Mouse (Mus musculus): ENCODE measurements around the gene Jade2.

Jade2 gene

DNA sequence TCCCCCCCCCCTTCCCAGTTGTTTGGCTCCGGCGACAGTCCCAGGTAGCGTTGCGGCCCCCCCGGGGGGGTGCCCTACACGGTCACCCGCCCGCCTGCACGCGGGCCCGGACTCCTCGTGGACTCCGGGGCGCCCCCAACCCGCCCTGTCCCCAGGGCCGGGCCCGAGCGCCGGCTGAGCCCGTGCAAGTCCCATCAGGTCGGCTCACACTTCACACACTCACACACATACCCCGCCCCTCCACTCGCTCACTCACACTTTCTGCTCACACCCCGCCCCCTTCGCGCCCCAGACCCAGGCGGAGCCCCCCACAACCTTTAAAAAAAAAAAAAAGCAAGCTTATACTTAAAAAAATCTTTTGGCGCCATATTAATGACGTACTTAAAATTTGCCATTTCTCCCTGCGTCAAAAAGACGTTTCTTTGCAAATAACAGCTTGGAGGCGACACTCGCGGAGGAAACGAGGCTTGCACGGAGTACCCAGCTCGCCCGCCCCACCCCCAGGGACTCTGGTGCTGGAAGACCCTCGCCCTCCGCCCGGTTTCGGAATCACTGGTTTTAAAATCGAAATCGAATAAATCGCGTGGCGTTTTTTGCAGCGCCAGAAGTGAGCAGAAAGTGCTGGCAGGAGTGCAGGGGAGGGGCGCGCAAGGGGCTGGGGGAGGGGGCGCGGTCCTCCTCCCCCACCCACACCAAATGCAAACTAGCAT is 520 bp upstream of the Jade2 start:
- in situ Hi-C loops (cut with MboI; ENCODE audit: low sequenced_read_pairs): no loop called here

DNA sequence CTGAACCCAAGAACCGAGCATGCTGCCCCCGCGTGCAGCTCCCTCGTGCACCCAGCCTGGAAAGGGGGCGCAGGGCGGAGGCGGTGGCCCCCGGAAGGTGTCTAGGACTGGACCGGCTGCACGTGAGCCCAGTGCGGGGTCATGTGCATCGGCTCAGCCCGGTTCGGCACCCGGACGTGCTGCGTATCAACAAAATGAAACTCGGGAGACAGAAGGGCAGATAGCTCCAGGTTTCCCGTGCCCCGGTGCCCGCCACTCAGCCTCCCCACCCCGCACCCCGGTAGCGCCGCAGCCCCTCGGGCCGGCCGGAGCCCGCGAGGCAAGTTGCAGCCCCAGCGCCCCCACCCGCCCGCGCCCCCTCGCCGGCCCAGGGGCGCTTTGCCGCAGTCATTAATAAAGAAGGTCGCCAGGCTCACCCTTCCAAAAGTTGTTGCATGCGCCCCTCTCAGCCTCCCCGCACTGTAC is 805 bp downstream of the Jade2 start:
- in situ Hi-C loops (cut with MboI; ENCODE audit: low sequenced_read_pairs): no loop called here

- in situ Hi-C loops (cut with MboI; ENCODE audit: low sequenced_read_pairs): no loop called here
These were observed 1.4 kb downstream of the Jade2 start for GRCm38 (mm10) chr11:51855818-51856615.

GRCm38 (mm10) chr11:51854981-51855817 is 2.3 kb downstream of the Jade2 start:
- in situ Hi-C loops (cut with MboI; ENCODE audit: low sequenced_read_pairs): no loop called here

DNA sequence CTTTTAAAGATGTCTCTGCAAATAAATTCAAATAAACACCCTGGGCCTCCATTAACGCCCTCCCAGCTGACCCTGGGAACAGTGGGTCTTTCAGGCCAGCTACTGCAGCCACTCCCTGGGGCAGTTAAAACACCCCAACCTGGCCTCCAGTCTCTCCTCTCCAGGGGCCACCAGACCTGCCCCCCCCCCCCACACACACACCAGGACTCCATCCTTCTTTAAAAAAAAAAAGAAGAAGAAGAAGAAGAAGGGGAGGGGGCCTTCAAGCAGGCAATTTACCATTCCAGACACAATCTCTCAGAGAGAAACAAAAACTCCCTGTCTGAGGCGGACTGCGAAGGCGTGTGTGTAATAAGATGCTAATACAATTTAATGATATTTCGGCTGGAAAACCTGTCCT is 4.9 kb downstream of the Jade2 start:
- in situ Hi-C loops (cut with MboI; ENCODE audit: low sequenced_read_pairs): no loop called here

DNA sequence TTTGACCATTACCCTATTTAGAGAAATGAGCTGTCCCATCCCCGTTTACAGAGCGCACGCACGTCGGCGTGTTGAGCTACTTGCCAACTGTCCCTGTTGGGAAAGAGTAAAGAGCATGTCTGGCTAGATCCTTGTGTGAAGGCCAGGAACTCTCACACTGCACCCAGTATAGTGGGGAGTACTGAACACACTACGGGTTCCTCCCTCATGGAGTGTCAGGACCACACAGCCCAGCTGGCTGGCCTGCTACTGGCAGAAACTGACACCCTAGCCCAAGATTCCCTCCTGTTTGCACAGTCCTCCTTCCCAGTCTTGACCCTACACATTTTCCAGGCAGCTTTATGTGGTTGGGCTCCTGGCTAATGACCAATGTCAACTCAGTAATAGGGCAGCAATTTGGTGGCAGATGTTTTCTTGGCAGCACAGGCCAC is 5.3 kb downstream of the Jade2 start:
- in situ Hi-C loops (cut with MboI; ENCODE audit: low sequenced_read_pairs): no loop called here

DNA sequence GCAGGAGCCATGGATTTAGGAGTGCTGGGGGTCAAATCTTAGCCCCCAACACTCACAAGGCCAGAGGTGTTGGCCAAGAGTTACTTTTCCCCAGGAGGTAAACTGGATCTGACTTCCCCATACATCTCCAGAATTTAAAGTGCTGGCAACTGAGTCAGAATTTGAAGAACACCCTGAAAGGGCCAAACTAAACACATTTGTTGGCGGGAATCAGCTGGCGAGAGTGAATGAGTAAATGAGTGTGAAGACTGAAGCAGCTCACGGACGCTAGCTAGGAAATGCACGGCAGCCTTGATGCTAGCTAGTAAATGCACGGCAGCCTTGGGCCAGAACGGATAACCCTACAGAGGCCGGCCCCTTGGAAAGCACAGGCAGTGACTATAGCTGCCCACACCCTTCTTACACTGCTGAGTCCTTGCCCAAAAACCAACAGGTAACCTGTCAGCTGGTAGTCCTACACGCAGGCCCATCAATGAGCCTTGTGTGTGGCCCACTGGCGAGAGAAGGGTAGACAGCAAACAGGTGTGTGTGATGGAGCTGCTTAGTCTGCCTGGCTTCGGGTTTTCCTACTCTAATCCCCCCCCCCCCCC is 6.6 kb downstream of the Jade2 start:
- in situ Hi-C loops (cut with MboI; ENCODE audit: low sequenced_read_pairs): no loop called here

DNA sequence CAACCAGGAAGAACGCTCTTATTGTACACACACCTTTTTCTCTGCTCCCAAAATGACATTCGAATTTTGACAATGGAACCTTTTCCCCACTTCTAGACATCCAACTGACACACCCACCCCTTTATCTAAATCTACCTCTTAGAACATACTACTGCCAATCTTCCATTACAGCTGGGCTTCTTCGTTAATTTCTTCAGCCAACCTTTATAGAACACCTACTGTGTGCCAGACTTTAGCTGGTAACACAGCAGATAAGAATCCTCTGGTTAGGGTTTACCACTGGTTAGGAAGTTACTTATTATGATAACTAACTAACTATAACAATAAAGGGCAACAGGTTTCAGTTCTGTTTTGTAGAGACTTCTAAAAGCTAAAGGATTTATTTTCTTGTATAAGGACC is 9.1 kb downstream of the Jade2 start:
- in situ Hi-C loops (cut with MboI; ENCODE audit: low sequenced_read_pairs): no loop called here

- in situ Hi-C loops (cut with MboI; ENCODE audit: low sequenced_read_pairs): no loop called here
These were observed 9.6 kb downstream of the Jade2 start for GRCm38 (mm10) chr11:51847902-51848301.

- in situ Hi-C loops (cut with MboI; ENCODE audit: low sequenced_read_pairs): no loop called here
These were observed 11.2 kb downstream of the Jade2 start for GRCm38 (mm10) chr11:51845981-51846883.

- in situ Hi-C loops (cut with MboI; ENCODE audit: low sequenced_read_pairs): no loop called here
These were observed 12.8 kb downstream of the Jade2 start for GRCm38 (mm10) chr11:51844529-51845098.

GRCm38 (mm10) chr11:51843898-51844297 is 13.6 kb downstream of the Jade2 start:
- in situ Hi-C loops (cut with MboI; ENCODE audit: low sequenced_read_pairs): no loop called here

- in situ Hi-C loops (cut with MboI; ENCODE audit: low sequenced_read_pairs): no loop called here
These were observed 14.3 kb downstream of the Jade2 start for GRCm38 (mm10) chr11:51843168-51843567.

DNA sequence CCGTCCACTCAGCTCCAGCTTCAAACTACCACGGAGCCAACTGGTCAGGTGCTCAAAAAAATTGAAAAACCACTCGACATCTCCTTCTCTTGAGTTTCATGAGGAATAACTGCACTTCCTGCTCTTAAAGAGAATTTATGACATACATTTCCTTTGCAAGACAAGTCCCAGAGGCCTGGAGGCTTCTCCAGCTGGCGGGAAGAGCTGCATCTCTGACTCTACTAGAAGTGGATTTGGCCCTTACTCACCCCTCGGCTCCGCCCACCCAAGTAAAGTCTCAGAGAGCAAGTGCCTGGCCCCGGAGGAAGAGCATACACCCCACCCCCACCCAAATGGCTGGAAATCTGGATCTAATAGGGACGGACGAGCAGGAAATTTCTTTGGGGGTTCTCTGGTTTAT is 16.3 kb downstream of the Jade2 start:
- in situ Hi-C loops (cut with MboI; ENCODE audit: low sequenced_read_pairs): no loop called here

DNA sequence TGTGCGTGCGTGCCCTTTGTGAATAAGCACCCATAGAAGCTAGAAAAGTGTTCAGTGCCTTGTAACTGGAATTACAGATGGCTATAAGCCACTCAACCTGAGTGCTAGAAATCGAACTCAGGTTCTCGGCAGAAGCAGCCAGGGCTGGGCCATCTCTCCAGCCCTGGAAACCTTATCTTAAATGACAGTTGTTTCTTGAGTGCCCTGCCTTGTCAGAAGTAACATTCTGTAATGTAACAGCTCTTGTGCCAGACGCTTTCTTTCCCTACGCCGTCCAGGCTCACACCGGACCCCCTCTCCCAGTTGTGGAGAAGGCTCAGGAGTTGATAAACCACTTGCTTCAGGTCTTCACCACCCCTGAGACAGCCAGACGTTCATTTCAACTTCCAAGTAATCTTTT is 16.8 kb downstream of the Jade2 start:
- in situ Hi-C loops (cut with MboI; ENCODE audit: low sequenced_read_pairs): no loop called here

GRCm38 (mm10) chr11:51839973-51840372 is 17.5 kb downstream of the Jade2 start:
- in situ Hi-C loops (cut with MboI; ENCODE audit: low sequenced_read_pairs): no loop called here

DNA sequence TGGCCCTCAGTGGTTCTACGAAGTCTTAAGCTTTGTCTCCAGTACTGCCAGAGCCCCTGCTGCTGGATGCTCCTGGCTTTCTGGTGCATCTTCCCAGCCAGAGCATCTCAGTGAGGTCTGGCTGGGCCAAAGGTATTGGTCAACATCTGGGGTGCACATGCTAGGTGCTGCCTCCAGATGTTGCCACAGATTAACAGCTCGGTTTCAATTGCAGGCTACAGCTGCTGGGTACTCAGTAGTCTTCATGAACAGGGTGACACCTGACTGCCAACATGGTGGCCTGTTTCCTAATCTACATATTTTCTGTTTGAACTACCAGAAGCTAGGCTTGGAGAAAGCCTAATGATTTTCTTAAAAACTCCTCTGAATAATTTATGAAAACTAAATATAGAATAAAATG is 18.3 kb downstream of the Jade2 start:
- in situ Hi-C loops (cut with MboI; ENCODE audit: low sequenced_read_pairs): no loop called here

DNA sequence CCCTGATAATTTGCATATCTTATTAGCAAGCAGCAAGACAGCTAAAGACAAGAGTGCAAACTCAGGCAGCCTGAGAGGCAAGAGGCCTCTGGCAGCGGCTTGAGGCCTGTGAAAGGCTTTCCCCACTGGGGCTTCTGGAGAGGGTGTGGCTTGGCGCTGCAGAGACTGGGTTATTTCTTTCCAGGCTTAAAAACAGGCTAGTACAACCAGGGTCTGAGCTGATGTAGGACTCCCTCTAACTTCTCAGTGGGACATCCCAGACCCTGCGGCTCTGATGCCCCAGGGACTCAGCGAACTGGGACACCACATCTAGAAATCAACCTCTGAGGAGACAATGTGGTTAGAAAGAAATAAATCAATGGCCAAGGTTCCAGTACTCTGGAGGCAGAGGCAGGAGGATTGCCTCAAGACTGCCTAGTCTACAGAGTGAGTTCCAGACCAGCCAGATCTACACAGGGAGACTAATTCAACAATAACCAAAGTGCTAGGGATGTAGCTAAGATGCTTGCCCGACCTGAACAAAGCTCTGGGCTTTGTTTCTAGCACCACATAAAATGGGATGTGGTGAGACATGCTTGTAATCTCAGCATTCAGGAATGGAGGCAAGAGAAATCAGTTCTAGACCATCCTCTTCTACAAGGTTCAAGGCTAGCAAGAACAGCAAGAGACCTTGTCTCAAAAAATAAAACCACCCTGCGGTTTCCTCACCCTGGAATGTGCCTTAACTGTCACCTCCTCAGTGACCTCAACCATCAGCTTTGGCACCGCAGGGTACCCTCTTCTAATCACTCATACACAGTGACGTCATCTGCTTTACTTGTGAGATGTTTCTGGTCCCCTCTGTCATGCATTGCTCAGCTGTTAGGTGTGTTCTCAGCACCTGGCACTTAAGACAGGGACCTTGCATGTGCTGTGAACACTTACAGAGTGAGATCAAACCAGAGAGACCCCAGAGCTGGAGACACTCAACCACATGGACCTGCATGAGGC is 20.0 kb downstream of the Jade2 start:
- in situ Hi-C loops (cut with MboI; ENCODE audit: low sequenced_read_pairs): no loop called here

All from CH12F3 (cell line).